Mouse (Mus musculus) forebrain, embryonic 11.5 days (tissue): ENCODE data around the gene Gm20388. TPM values are rescaled to one million over a fixed set of nuclear protein-coding genes. Genes with fewer than 3 reads are reported as not detected.

Experiments
- ATAC-seq: fragments of 200-750 bp; cut with Nextera tagmentation; replicated peaks from 2 replicates; pipeline ENCODE4 v1.8.0; 2017; ENCODE audit warnings: moderate TSS enrichment; ENCODE audit not compliant: low FRiP score
- DNase-seq: peaks from one replicate; pipeline ENCODE4 v3.0.0-alpha.2; 2017; ENCODE audit warnings: low spot score
- H3K27ac ChIP-seq: fragments of 300-500 bp; sonication (generic); 2 replicates; pipeline ENCODE4 v1.5.1; 2014; ENCODE audit warnings: low read depth, low read length
- H3K27me3 ChIP-seq: fragments of 300-500 bp; sonication (generic); 2 replicates; pipeline ENCODE4 v1.6.1; 2014; ENCODE audit warnings: mild to moderate bottlenecking, low read length, mixed read lengths; ENCODE audit not compliant: control insufficient read depth, insufficient read depth
- H3K36me3 ChIP-seq: fragments of 300-500 bp; sonication (generic); 2 replicates; pipeline ENCODE4 v1.6.1; 2014; ENCODE audit warnings: mild to moderate bottlenecking, low read length, moderate library complexity, mixed read lengths; ENCODE audit not compliant: control insufficient read depth, insufficient read depth
- H3K4me1 ChIP-seq: fragments of 300-500 bp; sonication (generic); replicated peaks from 2 replicates; pipeline ENCODE4 v1.6.1; 2014; ENCODE audit warnings: low read length, mixed read lengths; ENCODE audit not compliant: control insufficient read depth, insufficient read depth
- H3K4me2 ChIP-seq: fragments of 300-500 bp; sonication (generic); 2 replicates; pipeline ENCODE4 v1.6.1; 2014; ENCODE audit warnings: low read depth, mild to moderate bottlenecking, low read length, moderate library complexity, mixed read lengths; ENCODE audit not compliant: severe bottlenecking
- H3K4me3 ChIP-seq: fragments of 300-500 bp; sonication (generic); 2 replicates; pipeline ENCODE4 v1.5.1; 2014; ENCODE audit warnings: low read depth, low read length
- H3K9ac ChIP-seq: fragments of 300-500 bp; sonication (generic); 2 replicates; pipeline ENCODE4 v1.6.1; 2014; ENCODE audit warnings: low read length
- H3K9me3 ChIP-seq: fragments of 300-500 bp; sonication (generic); 2 replicates; pipeline ENCODE4 v1.6.1; 2016; ENCODE audit warnings: low read length, mixed read lengths; ENCODE audit not compliant: control insufficient read depth
- WGBS: fragments of 180-500 bp; shearing (Covaris S2); extraction: QIAGEN DNeasy Blood & Tissue Kit; methylation state at CpG from one replicate; pipeline ENCODE4 v1.1.7; 2014; 5-methylcytosine and 5-hydroxymethylcytosine counted together
- polyA plus RNA-seq: library from polyadenylated mRNA; unstranded; fragments of >200 nt; fragmentation: Nextera tagmentation; extraction: Ambion mirVana; gene quantifications from 2 replicates; pipeline ENCODE4 v1.2.1, GENCODE M21; 2014

The Gm20388 gene
- polyA plus RNA-seq, 1 experiment from 2014 or later, result not detected

DNA sequence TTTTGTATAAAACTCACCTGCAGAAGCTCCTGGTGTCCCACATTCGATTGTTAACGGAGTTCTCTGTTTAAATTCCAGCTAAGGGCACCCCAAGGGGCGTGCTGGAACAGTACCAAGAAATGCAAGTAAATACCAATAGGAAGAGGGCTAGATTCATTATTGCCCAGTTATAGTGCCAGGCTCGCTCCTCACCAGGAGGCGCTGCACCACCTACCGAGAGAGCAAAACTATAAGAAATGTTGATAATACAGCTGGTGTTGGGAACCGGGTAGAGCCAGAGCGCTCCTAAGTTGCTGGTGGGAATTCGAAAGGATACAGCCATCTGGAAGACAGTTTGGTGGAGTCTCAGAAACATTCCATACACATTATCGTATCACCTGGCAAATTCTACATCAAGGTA is 4167.4 kb downstream of the Gm20388 start:
- Histone ChIP-seq H3K9ac (no peak overlapping the region), H3K27ac (no peak overlapping the region), H3K4me2 (no peak overlapping the region), H3K4me3 (no peak overlapping the region), H3K9me3 (no peaks in the 10 kb centered on the region), H3K27me3 (no peaks in the 10 kb centered on the region), H3K4me1 (no peaks in the 10 kb centered on the region), H3K36me3 (no peaks in the 10 kb centered on the region)
- 89% methylated on average over 10 of the region's 10 CpGs for WGBS
- no peak for DNase-seq
- ATAC-seq, result no peak

- H3K27ac ChIP-seq, result no peak overlapping the region
- no peak for DNase-seq
- no peaks in the 10 kb centered on the region for H3K27me3 ChIP-seq
- H3K4me3 ChIP-seq, result no peak overlapping the region
- ATAC-seq, result no peak
- H3K9ac ChIP-seq, result no peak overlapping the region
- H3K36me3 ChIP-seq, result no peaks in the 10 kb centered on the region
- WGBS, result 82% methylated on average over 7 of the region's 7 CpGs
- H3K4me1 ChIP-seq, result no peaks in the 10 kb centered on the region
- H3K9me3 ChIP-seq, result no peaks in the 10 kb centered on the region
- H3K4me2 ChIP-seq, result no peak overlapping the region
Observed at GRCm38 (mm10) chr8:124078969-124079368, 4168.3 kb downstream of the Gm20388 start.

DNA sequence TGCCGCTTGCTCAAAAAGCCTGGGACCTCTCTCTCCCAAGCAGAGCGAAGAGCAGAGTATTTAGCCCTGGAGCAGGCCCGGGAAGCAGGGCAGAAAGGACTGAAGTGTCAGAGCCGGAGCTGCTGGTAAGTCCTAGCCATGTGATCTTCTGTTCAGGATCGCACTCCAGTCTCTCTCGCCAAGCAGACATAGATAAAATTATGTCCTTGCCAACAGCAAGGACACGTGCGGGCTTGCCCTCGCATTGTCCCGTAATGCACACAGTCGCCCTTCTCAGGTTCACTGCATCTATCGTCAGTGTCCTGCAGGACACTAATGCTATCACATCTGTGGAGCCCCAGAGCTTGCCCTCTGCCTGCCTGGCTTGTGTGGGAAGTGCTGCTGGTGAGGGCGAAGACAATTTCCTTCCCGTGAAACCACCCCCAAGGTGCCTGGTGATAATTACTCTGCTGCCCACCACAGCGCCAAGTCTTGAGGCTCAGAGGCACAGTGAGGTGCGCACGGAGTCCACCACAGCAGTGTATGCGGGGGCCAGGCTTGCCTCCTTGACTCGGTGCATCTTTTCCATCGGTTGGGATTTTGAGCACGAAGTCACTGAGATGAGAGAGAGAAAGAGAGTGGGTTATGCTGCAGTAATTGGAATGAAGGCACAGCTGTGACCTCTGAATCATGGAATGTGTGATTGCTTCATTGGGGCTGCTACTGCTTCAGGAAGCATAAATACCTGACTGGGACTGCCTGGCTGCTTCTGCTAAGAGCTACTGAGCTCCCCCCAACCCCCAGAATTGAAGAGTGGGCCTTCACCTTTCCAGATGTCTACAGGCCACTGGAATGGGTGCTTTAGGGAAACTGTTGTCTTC is 4170.1 kb downstream of the Gm20388 start:
- ATAC-seq, result no peak
- H3K27ac ChIP-seq, result no peak overlapping the region
- H3K9ac ChIP-seq, result no peak overlapping the region
- no peaks in the 10 kb centered on the region for H3K4me1 ChIP-seq
- no peak overlapping the region for H3K4me3 ChIP-seq
- WGBS, result 88% methylated on average over 21 of the region's 21 CpGs
- no peaks in the 10 kb centered on the region for H3K9me3 ChIP-seq
- no peaks in the 10 kb centered on the region for H3K36me3 ChIP-seq
- DNase-seq, result no peak
- no peak overlapping the region for H3K4me2 ChIP-seq
- no peaks in the 10 kb centered on the region for H3K27me3 ChIP-seq

GRCm38 (mm10) chr8:124082616-124083015 is 4172.0 kb downstream of the Gm20388 start:
- WGBS, result 92% methylated on average over 8 of the region's 8 CpGs
- no peaks in the 10 kb centered on the region for H3K27me3 ChIP-seq
- no peak overlapping the region for H3K4me3 ChIP-seq
- no peak for ATAC-seq
- no peaks in the 10 kb centered on the region for H3K4me1 ChIP-seq
- H3K9me3 ChIP-seq, result no peaks in the 10 kb centered on the region
- no peak overlapping the region for H3K27ac ChIP-seq
- no peak overlapping the region for H3K9ac ChIP-seq
- no peaks in the 10 kb centered on the region for H3K36me3 ChIP-seq
- H3K4me2 ChIP-seq, result no peak overlapping the region
- no peak for DNase-seq

DNA sequence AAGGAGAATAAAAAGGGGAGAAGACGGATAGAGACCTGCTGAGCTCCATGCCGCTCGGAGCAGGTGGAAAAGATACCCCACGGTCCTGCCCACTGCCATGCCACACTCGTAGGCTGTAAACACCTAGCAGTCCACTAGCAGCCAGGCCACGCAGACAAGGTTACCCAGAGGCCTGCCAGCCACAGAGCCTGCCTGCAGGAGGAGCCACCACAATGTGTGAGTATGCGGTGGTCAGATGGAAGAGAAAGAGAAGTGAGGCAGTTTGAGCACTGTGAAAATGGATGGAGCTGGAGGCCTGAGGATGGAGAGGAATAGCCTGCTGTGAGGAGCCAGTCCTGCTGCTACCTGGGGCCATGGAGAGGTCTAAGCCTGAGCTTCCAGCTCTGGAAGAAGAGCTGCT is 4173.0 kb downstream of the Gm20388 start:
- H3K4me1 ChIP-seq, result no peaks in the 10 kb centered on the region
- no peaks in the 10 kb centered on the region for H3K36me3 ChIP-seq
- 79% methylated on average over 7 of the region's 7 CpGs for WGBS
- no peak overlapping the region for H3K9ac ChIP-seq
- no peak overlapping the region for H3K27ac ChIP-seq
- H3K9me3 ChIP-seq, result no peaks in the 10 kb centered on the region
- H3K27me3 ChIP-seq, result no peaks in the 10 kb centered on the region
- ATAC-seq (no peak), DNase-seq (no peak)
- no peak overlapping the region for H3K4me2 ChIP-seq
- no peak overlapping the region for H3K4me3 ChIP-seq

GRCm38 (mm10) chr8:124085668-124086067 is 4175.0 kb downstream of the Gm20388 start:
- H3K9ac ChIP-seq, result no peak overlapping the region
- no peak overlapping the region for H3K27ac ChIP-seq
- H3K9me3 ChIP-seq, result no peaks in the 10 kb centered on the region
- no peak for ATAC-seq
- H3K27me3 ChIP-seq, result no peaks in the 10 kb centered on the region
- H3K4me2 ChIP-seq, result no peak overlapping the region
- no peaks in the 10 kb centered on the region for H3K4me1 ChIP-seq
- H3K36me3 ChIP-seq, result no peaks in the 10 kb centered on the region
- WGBS, result 78% methylated on average over 4 of the region's 4 CpGs
- DNase-seq, result no peak
- no peak overlapping the region for H3K4me3 ChIP-seq

GRCm38 (mm10) chr8:124088092-124088613 is 4177.5 kb downstream of the Gm20388 start:
- Histone ChIP-seq H3K4me2 (no peak overlapping the region), H3K27ac (no peak overlapping the region), H3K9me3 (no peaks in the 10 kb centered on the region), H3K4me3 (no peak overlapping the region), H3K36me3 (no peaks in the 10 kb centered on the region), H3K9ac (no peak overlapping the region), H3K4me1 (no peaks in the 10 kb centered on the region), H3K27me3 (no peaks in the 10 kb centered on the region)
- DNase-seq, result no peak
- WGBS, result 41% methylated on average over 11 of the region's 11 CpGs
- no peak for ATAC-seq

DNA sequence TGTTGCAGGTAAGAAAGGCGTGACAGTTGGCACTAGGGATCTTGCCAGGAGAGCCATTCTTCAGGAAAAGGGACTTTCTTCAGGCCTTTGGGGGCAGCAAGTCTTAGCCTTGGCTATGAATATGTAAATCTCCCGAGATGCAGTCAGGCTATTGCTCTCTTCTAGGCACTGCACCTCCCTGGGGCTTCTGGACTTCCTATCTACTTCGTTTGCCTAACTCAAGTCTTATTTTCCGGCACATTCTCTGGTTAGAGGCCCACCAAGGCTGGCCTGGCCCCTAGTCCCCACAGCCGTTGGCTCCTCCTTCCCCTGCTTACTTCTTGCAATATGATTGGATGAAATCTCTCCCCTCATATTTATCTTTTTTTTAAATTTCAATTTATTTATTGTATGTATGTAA is 4178.4 kb downstream of the Gm20388 start:
- no peak overlapping the region for H3K4me3 ChIP-seq
- H3K4me2 ChIP-seq, result no peak overlapping the region
- no peak for ATAC-seq
- H3K36me3 ChIP-seq, result no peaks in the 10 kb centered on the region
- no peaks in the 10 kb centered on the region for H3K4me1 ChIP-seq
- no peak overlapping the region for H3K9ac ChIP-seq
- no peak for DNase-seq
- H3K9me3 ChIP-seq, result no peaks in the 10 kb centered on the region
- 79% methylated on average over 5 of the region's 5 CpGs for WGBS
- H3K27me3 ChIP-seq, result no peaks in the 10 kb centered on the region
- no peak overlapping the region for H3K27ac ChIP-seq

GRCm38 (mm10) chr8:124090473-124090872 is 4179.8 kb downstream of the Gm20388 start:
- WGBS, result 96% methylated on average over 5 of the region's 5 CpGs
- H3K9ac ChIP-seq, result no peak overlapping the region
- H3K36me3 ChIP-seq, result no peaks in the 10 kb centered on the region
- no peak overlapping the region for H3K4me2 ChIP-seq
- no peaks in the 10 kb centered on the region for H3K9me3 ChIP-seq
- no peaks in the 10 kb centered on the region for H3K27me3 ChIP-seq
- DNase-seq, result no peak
- H3K4me3 ChIP-seq, result no peak overlapping the region
- no peak for ATAC-seq
- no peaks in the 10 kb centered on the region for H3K4me1 ChIP-seq
- no peak overlapping the region for H3K27ac ChIP-seq
